Mouse (Mus musculus): ENCODE data around the gene Nudcd3. TPM values are rescaled to one million over a fixed set of nuclear protein-coding genes. Genes with fewer than 3 reads are reported as not detected.

The Nudcd3 gene
- polyA plus RNA-seq, 1 experiment from 2014 or later: 28.9 TPM

DNA sequence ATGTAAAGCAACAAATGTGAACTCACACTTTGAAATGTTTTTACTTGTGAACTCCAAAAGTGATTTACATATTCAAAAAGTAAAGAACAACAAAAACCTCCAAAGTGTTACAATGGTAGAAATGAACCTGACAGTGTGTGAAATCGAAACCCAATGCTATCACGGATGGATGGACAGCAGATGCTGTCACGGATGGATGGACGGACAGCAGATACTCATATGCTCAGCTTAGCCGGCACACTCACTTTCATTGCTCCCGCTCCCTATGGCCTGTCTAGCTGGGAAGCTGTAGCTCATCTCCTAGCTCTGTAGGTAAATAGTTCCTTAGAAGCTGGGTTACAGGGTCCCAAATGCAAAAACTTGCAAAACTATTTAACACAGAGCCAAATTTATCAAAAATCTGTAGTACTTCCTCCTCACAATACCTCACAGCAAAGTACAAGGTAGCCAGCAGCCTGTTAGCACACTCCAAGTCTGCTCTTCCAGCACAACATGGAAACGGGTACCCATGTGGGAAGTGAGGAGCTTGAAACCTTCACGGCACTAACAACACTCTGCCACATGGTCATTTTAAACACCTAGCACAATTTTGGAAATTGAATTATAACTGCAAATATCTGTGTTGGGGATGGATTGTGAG lies 22.3 kb downstream of the Nudcd3 start:
- Histone ChIP-seq H3K4me3 (no peak overlapping the region), H3K4me1 (replicated peaks) (peaks cover 53% of the 10 kb centered on the region), H3K9me3 (replicated peaks) (no peaks in the 10 kb centered on the region), H3K27ac (peak overlapping the region; percentile 64; the same call in 1 of the 2 replicates), H3K9ac (no peak overlapping the region), H3K4me2 (no peak overlapping the region), H3K36me3 (no peaks in the 10 kb centered on the region), H3K27me3 (no peaks in the 10 kb centered on the region)
- ATAC-seq (replicated peaks; ENCODE audit: insufficient number of reproducible peaks, insufficient read depth, low FRiP score, low read depth): no peak
- 77% methylated on average over 8 of the region's 8 CpGs for WGBS

- peaks cover 47% of the 10 kb centered on the region for H3K4me1 ChIP-seq (replicated peaks)
- no peak for ATAC-seq (replicated peaks; ENCODE audit: insufficient number of reproducible peaks, insufficient read depth, low FRiP score, low read depth)
- H3K4me3 ChIP-seq: no peak overlapping the region
- H3K27me3 ChIP-seq: no peaks in the 10 kb centered on the region
- 33% methylated on average over 1 of the region's 1 CpGs for WGBS
- H3K9ac ChIP-seq: no peak overlapping the region
- no peaks in the 10 kb centered on the region for H3K36me3 ChIP-seq
- no peak overlapping the region for H3K4me2 ChIP-seq
- no peaks in the 10 kb centered on the region for H3K9me3 ChIP-seq (replicated peaks)
- H3K27ac ChIP-seq: peak overlapping the region; percentile 74
These were observed 24.7 kb downstream of the Nudcd3 start for GRCm38 (mm10) chr11:6175506-6175905.

DNA sequence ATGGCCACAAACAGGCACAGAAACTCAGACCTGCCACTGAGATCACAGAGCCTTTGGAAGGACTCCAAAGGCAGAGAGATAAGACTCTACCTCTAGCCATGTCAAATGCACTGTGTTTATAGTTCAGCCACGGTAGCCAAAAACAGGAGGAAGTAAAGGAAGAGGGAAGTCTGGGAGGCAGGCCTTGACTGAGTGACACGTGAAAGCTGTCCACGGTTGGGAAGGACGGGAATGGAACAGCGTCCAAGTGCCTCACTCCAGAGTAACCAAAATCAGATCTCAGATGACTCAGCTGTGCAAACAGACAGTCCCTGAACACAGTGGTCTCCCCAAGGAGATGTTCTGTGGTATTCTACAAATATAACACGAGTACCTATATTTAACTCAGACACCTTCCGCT lies 25.5 kb downstream of the Nudcd3 start:
- no peaks in the 10 kb centered on the region for H3K9me3 ChIP-seq (replicated peaks)
- peaks cover 40% of the 10 kb centered on the region for H3K4me1 ChIP-seq (replicated peaks)
- peak overlapping the region; percentile 40 for H3K4me2 ChIP-seq
- 9% methylated on average over 7 of the region's 7 CpGs for WGBS
- peak; percentile 83 for ATAC-seq (replicated peaks; ENCODE audit: insufficient number of reproducible peaks, insufficient read depth, low FRiP score, low read depth)
- no peak overlapping the region for H3K9ac ChIP-seq
- H3K4me3 ChIP-seq: no peak overlapping the region
- H3K36me3 ChIP-seq: no peaks in the 10 kb centered on the region
- no peaks in the 10 kb centered on the region for H3K27me3 ChIP-seq
- H3K27ac ChIP-seq: peak overlapping the region; percentile 74

GRCm38 (mm10) chr11:6169041-6169663 lies 31.1 kb downstream of the Nudcd3 start:
- Histone ChIP-seq H3K9ac (no peak overlapping the region), H3K4me3 (no peak overlapping the region), H3K27ac (no peak overlapping the region), H3K4me1 (replicated peaks) (peaks cover 9% of the 10 kb centered on the region), H3K27me3 (no peaks in the 10 kb centered on the region), H3K9me3 (replicated peaks) (no peaks in the 10 kb centered on the region), H3K4me2 (no peak overlapping the region), H3K36me3 (no peaks in the 10 kb centered on the region)
- ATAC-seq (replicated peaks; ENCODE audit: insufficient number of reproducible peaks, insufficient read depth, low FRiP score, low read depth): no peak
- 61% methylated on average over 2 of the region's 2 CpGs for WGBS

- Histone ChIP-seq H3K36me3 (no peaks in the 10 kb centered on the region), H3K9ac (no peak overlapping the region), H3K9me3 (replicated peaks) (no peaks in the 10 kb centered on the region), H3K4me2 (no peak overlapping the region), H3K27me3 (no peaks in the 10 kb centered on the region), H3K27ac (no peak overlapping the region), H3K4me1 (replicated peaks) (0 out of 2 replicates have a peak, but pooled peaks cover 9% of the 10 kb centered on the region), H3K4me3 (no peak overlapping the region)
- WGBS: 85% methylated on average over 12 of the region's 12 CpGs
- no peak for ATAC-seq (replicated peaks; ENCODE audit: insufficient number of reproducible peaks, insufficient read depth, low FRiP score, low read depth)
These were observed 33.9 kb downstream of the Nudcd3 start for GRCm38 (mm10) chr11:6166351-6166750.

DNA sequence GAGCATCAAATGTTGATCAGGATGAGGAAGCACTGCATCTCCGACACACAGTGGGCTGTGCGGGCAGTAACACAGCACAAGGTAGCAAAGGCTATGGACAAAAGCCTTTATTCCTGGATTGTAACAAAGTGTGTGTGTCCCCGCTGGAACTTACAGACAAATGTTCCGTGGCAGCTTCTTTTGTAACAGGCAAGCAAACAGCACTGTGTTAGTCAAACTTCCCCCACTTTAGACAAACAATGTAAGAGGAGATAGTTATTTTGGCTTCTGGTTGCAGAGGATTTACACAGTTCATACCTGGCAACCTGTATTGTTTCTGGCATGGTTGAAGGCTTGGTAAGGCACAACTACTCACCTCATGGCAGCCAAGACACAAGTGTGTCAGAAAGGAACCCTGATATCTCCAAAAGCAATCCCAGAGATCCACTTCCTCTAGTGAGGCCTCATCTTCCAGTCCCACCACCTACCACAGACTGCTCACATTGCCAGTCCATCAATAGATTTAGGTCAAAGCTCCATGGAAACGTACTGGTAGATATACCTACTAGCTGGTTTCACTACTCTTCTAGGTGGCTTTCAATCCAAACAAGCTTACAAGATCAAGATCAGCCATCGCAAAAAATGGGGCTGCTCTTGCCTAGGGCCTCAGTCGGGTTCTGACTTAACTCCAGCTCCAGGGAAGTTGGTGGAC lies 34.7 kb downstream of the Nudcd3 start:
- H3K27me3 ChIP-seq: no peaks in the 10 kb centered on the region
- no peak overlapping the region for H3K4me3 ChIP-seq
- no peaks in the 10 kb centered on the region for H3K36me3 ChIP-seq
- H3K27ac ChIP-seq: no peak overlapping the region
- no peak overlapping the region for H3K4me2 ChIP-seq
- H3K9ac ChIP-seq: no peak overlapping the region
- peaks cover 12% of the 10 kb centered on the region; the same call in 1 of the 2 replicates for H3K4me1 ChIP-seq (replicated peaks)
- ATAC-seq (replicated peaks; ENCODE audit: insufficient number of reproducible peaks, insufficient read depth, low FRiP score, low read depth): no peak
- 91% methylated on average over 7 of the region's 7 CpGs for WGBS
- H3K9me3 ChIP-seq (replicated peaks): no peaks in the 10 kb centered on the region

DNA sequence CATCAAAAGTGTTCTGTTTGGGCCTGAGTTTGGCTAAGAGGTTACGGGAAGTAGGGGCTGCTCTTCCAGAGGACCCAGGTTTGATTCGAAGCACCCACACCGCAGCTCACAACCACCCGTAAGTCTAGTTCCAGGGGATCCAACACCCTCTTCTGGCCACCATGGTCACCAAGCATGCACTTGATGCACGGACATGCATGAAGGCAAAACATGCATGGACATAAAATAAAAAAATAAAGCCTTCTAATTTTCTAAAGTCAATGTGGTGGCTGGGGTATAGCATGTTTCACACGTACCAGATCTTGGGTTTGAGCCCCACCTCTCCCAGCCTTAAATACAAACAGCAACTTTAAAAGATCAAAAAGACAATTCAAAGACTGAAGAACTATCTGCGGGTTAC lies 35.4 kb downstream of the Nudcd3 start:
- ATAC-seq (replicated peaks; ENCODE audit: insufficient number of reproducible peaks, insufficient read depth, low FRiP score, low read depth): no peak
- Histone ChIP-seq H3K27me3 (no peaks in the 10 kb centered on the region), H3K4me2 (no peak overlapping the region), H3K27ac (no peak overlapping the region), H3K36me3 (no peaks in the 10 kb centered on the region), H3K4me1 (replicated peaks) (peaks cover 12% of the 10 kb centered on the region; the same call in 1 of the 2 replicates), H3K4me3 (no peak overlapping the region), H3K9ac (no peak overlapping the region), H3K9me3 (replicated peaks) (no peaks in the 10 kb centered on the region)
- WGBS: 88% methylated on average over 7 of the region's 7 CpGs

DNA sequence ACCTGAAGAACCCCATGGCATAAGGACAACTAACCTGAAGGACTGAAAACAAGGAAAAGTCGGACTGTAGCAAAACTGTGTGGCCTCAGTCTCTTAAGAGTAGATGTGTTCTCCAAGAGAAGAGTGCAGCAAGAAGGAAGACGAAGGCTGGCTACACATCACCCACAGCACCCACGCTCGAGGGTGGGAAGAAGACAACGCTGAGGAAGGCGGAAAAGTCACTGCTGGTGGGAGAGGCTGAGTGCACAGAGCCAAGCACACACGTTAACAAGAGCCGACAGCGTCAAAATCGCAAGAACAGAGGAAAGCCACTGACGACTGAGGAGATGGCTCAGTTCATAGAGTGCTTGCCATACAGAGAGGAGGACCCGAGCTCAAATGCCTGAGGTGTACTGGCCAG lies 36.5 kb downstream of the Nudcd3 start:
- Histone ChIP-seq H3K27me3 (no peaks in the 10 kb centered on the region), H3K4me1 (replicated peaks) (peaks cover 12% of the 10 kb centered on the region; the same call in 1 of the 2 replicates), H3K36me3 (no peaks in the 10 kb centered on the region), H3K4me2 (no peak overlapping the region), H3K4me3 (no peak overlapping the region), H3K27ac (no peak overlapping the region), H3K9ac (no peak overlapping the region), H3K9me3 (replicated peaks) (no peaks in the 10 kb centered on the region)
- WGBS: 86% methylated on average over 12 of the region's 12 CpGs
- no peak for ATAC-seq (replicated peaks; ENCODE audit: insufficient number of reproducible peaks, insufficient read depth, low FRiP score, low read depth)

- Histone ChIP-seq H3K4me2 (no peak overlapping the region), H3K9ac (no peak overlapping the region), H3K27me3 (no peaks in the 10 kb centered on the region), H3K4me3 (no peak overlapping the region), H3K4me1 (replicated peaks) (peaks cover 9% of the 10 kb centered on the region; the same call in 1 of the 2 replicates), H3K27ac (no peak overlapping the region), H3K9me3 (replicated peaks) (no peaks in the 10 kb centered on the region), H3K36me3 (no peaks in the 10 kb centered on the region)
- no peak for ATAC-seq (replicated peaks; ENCODE audit: insufficient number of reproducible peaks, insufficient read depth, low FRiP score, low read depth)
- 79% methylated on average over 3 of the region's 3 CpGs for WGBS
These were observed 37.2 kb downstream of the Nudcd3 start for GRCm38 (mm10) chr11:6163062-6163461.

DNA sequence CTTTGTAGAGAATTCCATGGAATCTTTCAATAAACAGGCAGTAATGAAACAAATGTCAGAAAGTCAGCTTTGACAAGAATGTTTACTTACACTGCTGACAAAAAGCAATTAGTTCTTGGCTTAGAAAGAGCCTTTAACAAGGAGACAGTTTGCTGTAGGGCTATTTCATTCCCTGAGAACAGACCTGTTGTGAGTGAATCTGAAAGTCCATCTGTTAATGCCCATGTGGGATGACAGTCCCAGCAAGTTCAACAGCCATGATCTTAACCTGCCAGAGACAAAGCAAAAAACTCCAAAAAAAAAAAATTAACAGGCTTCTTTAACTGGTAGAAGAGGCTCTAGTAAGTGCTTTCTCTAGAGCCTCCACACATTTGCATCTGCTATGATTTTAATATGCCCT lies 38.7 kb downstream of the Nudcd3 start:
- Histone ChIP-seq H3K36me3 (no peaks in the 10 kb centered on the region), H3K27me3 (no peaks in the 10 kb centered on the region), H3K9me3 (replicated peaks) (no peaks in the 10 kb centered on the region), H3K9ac (no peak overlapping the region), H3K4me3 (no peak overlapping the region), H3K27ac (no peak overlapping the region), H3K4me1 (replicated peaks) (peaks cover 19% of the 10 kb centered on the region), H3K4me2 (no peak overlapping the region)
- ATAC-seq (replicated peaks; ENCODE audit: insufficient number of reproducible peaks, insufficient read depth, low FRiP score, low read depth): no peak

- Histone ChIP-seq H3K27me3 (no peaks in the 10 kb centered on the region), H3K9me3 (replicated peaks) (no peaks in the 10 kb centered on the region), H3K4me2 (no peak overlapping the region), H3K27ac (no peak overlapping the region), H3K4me3 (no peak overlapping the region), H3K36me3 (no peaks in the 10 kb centered on the region), H3K4me1 (replicated peaks) (peaks cover 20% of the 10 kb centered on the region), H3K9ac (no peak overlapping the region)
- 71% methylated on average over 3 of the region's 3 CpGs for WGBS
- ATAC-seq (replicated peaks; ENCODE audit: insufficient number of reproducible peaks, insufficient read depth, low FRiP score, low read depth): no peak
These were observed 39.4 kb downstream of the Nudcd3 start for GRCm38 (mm10) chr11:6160663-6161271.
